Mouse (Mus musculus) G1E-ER4 (cell line): Measurements from ENCODE around the gene Ddit4. TPM values are rescaled to one million over a fixed set of nuclear protein-coding genes. Genes with fewer than 3 reads are reported as not detected.

Source experiments
- GATA1 ChIP-seq: IDR thresholded peaks from one replicate; pipeline ENCODE4 v1.8.0; 2012; ENCODE audit warnings: low read length, inconsistent platforms
- polyA plus RNA-seq: library from polyadenylated mRNA; stranded (reverse); fragments of >175 nt; gene quantifications from 2 replicates; pipeline ENCODE4 v1.2.3, GENCODE M21; 2012

The Ddit4 gene
- polyA plus RNA-seq, result 8.0 and 9.2 TPM in 2 replicates

- TF ChIP-seq GATA1, result no peak
Observed at GRCm38 (mm10) chr10:59951211-59952151, at the start of gene Ddit4. Ddit4 (minus strand) TSS chr10:59951834.

GRCm38 (mm10) chr10:59999057-59999456, 47.4 kb upstream of the Ddit4 start:
- TF ChIP-seq GATA1, result no peak

GRCm38 (mm10) chr10:59997591-59997990, 46.0 kb upstream of the Ddit4 start:
- TF ChIP-seq GATA1, result no peak

- no peak for TF ChIP-seq GATA1
Observed at GRCm38 (mm10) chr10:59995889-59996288, 44.3 kb upstream of the Ddit4 start.

- TF ChIP-seq GATA1, result no peak
Observed at GRCm38 (mm10) chr10:59992024-59992423, 40.4 kb upstream of the Ddit4 start.

- TF ChIP-seq GATA1, result no peak
Observed at GRCm38 (mm10) chr10:59991262-59991880, 39.7 kb upstream of the Ddit4 start.

- no peak for TF ChIP-seq GATA1
Observed at GRCm38 (mm10) chr10:59990393-59990792, 38.8 kb upstream of the Ddit4 start.

GRCm38 (mm10) chr10:59988036-59988435, 36.4 kb upstream of the Ddit4 start:
- TF ChIP-seq GATA1, result no peak

GRCm38 (mm10) chr10:59982379-59982873, 30.8 kb upstream of the Ddit4 start:
- TF ChIP-seq GATA1, result no peak

- TF ChIP-seq GATA1, result no peak
Observed at GRCm38 (mm10) chr10:59981792-59982191, 30.2 kb upstream of the Ddit4 start.

- no peak for TF ChIP-seq GATA1
Observed at GRCm38 (mm10) chr10:59981336-59981735, 29.7 kb upstream of the Ddit4 start.

- TF ChIP-seq GATA1, result no peak
Observed at GRCm38 (mm10) chr10:59980815-59981244, 29.2 kb upstream of the Ddit4 start.

GRCm38 (mm10) chr10:59978873-59979743, 27.5 kb upstream of the Ddit4 start:
- TF ChIP-seq GATA1, result no peak

- TF ChIP-seq GATA1, result no peak
Observed at GRCm38 (mm10) chr10:59978401-59978800, 26.8 kb upstream of the Ddit4 start.

- no peak for TF ChIP-seq GATA1
Observed at GRCm38 (mm10) chr10:59977715-59978343, 26.2 kb upstream of the Ddit4 start.
